Mouse (Mus musculus): ENCODE results near the gene Rabgef1.

DNA sequence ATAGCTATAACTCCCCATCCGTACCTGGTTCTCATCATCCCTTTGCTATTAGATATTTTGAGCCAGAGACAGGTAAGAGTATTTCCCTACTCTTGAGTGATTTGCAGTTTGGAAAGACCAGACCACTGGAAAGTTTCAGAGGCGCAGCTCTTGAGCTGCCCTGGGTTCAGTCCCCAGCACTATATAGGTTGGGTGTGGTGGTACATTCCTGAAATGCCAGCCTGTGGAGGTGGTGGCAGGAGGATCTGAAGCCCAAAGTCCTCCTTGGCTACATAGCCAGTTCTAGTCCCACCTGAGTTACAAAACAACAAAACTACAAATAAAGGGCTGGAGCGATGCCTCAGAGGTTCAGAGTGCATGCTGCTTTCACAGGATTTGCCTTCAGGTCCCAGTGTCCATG is 55.2 kb downstream of the Rabgef1 start:
- TF ChIP-seq CTCF (IDR thresholded peaks at IDR 0.05; ENCODE audit: control insufficient read depth, insufficient read depth, low read length) (no peak), POLR2A (IDR thresholded peaks at IDR 0.05; ENCODE audit: borderline replicate concordance, control insufficient read depth, low read depth, low read length) (no peak)

Data from bone marrow, adult 2 months (tissue).